Mouse (Mus musculus) fibroblast of lung, adult 2 months (primary cell): Measurements from ENCODE around the gene Ddx4.

Source experiments
- DNase-seq: peaks from one replicate; pipeline ENCODE4 v3.0.0-alpha.2; 2011; ENCODE audit warnings: low read depth

Gene Ddx4

GRCm38 (mm10) chr13:112553304-112553703, 99.0 kb downstream of the Ddx4 start:
- DNase-seq = no peak

GRCm38 (mm10) chr13:112551641-112552548, 100.4 kb downstream of the Ddx4 start:
- no peak for DNase-seq
